Mouse (Mus musculus) spleen, postnatal 0 days (tissue): ENCODE measurements around the gene Cntn6. TPM values are rescaled to one million over a fixed set of nuclear protein-coding genes. Genes with fewer than 3 reads are reported as not detected.

Source experiments
- polyA plus RNA-seq: library from polyadenylated mRNA; unstranded; fragments of >200 nt; fragmentation: Nextera tagmentation; extraction: Ambion mirVana; gene quantifications from 2 replicates; pipeline ENCODE4 v1.2.1, GENCODE M21; 2015

Gene Cntn6
- 0.20 and 0.34 TPM in 2 replicates for polyA plus RNA-seq

GRCm38 (mm10) chr6:104492490-104493431, at the start of gene Cntn6:
Cntn6 (plus strand) TSS chr6:104492790.

